Mouse (Mus musculus) megakaryocyte, embryonic 14.5 days (primary cell): ENCODE measurements at regions not wholly inside any gene's neighbourhood (a gene's known extent, or its start where the extent isn't known, plus 50 kb on each side); places are given as distances from the start of the nearest gene placed in this dataset.

Experiments used
- FLI1 ChIP-seq: IDR thresholded peaks from 2 replicates; pipeline ENCODE4 v1.6.1; 2012; ENCODE audit warnings: low read length, inconsistent platforms, mixed read lengths
- GATA1 ChIP-seq: IDR thresholded peaks from 3 replicates; pipeline ENCODE4 v1.6.1; 2012; ENCODE audit warnings: mixed read lengths, low read length, inconsistent platforms, borderline replicate concordance

DNA sequence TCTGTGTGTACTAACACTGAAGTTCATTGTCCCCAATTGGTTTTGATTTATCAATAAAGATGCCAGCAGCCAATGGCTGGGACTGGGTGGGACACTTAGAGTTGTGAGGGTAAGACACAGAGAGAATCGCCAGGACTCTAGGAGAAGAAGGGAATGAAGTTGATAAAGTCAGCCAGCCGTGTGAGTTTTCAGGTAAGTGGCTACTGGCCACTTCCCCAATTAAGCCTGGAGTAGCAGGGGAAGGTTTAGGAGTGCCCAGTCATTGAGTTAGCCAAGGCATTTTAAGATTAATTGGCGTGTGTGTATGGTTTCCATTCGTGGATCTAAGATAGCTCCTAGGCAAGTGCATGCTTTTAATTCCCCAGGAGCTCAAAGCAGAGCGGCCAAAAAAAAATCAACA is 141.5 kb downstream of the Tmem17 start:
- TF ChIP-seq GATA1: no peak
- TF ChIP-seq FLI1: no peak
